ENCODE assay signal across 12 mouse cellular contexts in genomic region chr19:23150556-23151265, GRCm38 (mm10). TPM values are rescaled to one million over a fixed set of nuclear protein-coding genes. Genes with fewer than 3 reads are reported as not detected.
A peak's percentile ranks its signal among the peaks of the same experiment; 100 is the strongest.
DNase-seq lines count a peak whose midpoint lies in the region; ATAC-seq and TF ChIP-seq lines count a peak whose summit lies in the region.
"Had no signal": no experiment of that assay in that cellular context is flagged by ENCODE, and none has a peak within 500 bp of the region (broad histone marks: within the 10 kb centered on the region; RNA-seq: fewer than 3 reads in every experiment).

No protein-coding gene starts in this region.

- peaks cover 31% of the 10 kb centered on the region for H3K4me1 ChIP-seq in kidney, embryonic 15.5 days
- peaks cover 94% of the 10 kb centered on the region for H3K4me1 ChIP-seq in G1E (ENCODE audit: insufficient read depth, low read depth, low read length)
- H3K4me1 ChIP-seq in liver, embryonic 16.5 days (ENCODE audit: control insufficient read depth, low read depth, low read length) = peaks cover 32% of the 10 kb centered on the region

- TF ChIP-seq CTCF in G1E (IDR thresholded peaks at IDR 0.05; ENCODE audit: low read depth, low read length) = no peak

- no peaks in the 10 kb centered on the region for H3K36me3 ChIP-seq in kidney, embryonic 15.5 days
- H3K36me3 ChIP-seq in G1E (replicated peaks) = peaks cover 63% of the 10 kb centered on the region
- H3K36me3 ChIP-seq in liver, embryonic 16.5 days (ENCODE audit: control insufficient read depth, insufficient read depth) = no peaks in the 10 kb centered on the region
- H3K36me3 ChIP-seq: embryonic facial prominence, embryonic 13.5 days; forebrain, embryonic 10.5 days; limb, embryonic 13.5 days; midbrain, embryonic 12.5 days had no signal

- H3K27ac ChIP-seq in kidney, embryonic 15.5 days = no peak overlapping the region
- H3K27ac ChIP-seq in liver, embryonic 16.5 days (ENCODE audit: low read length) = peak overlapping the region; percentile 58; the same call in 1 of the 2 replicates
- H3K27ac ChIP-seq: embryonic facial prominence, embryonic 13.5 days; forebrain, embryonic 10.5 days; limb, embryonic 13.5 days; midbrain, embryonic 12.5 days had no signal

- no peaks in the 10 kb centered on the region for H3K27me3 ChIP-seq in kidney, embryonic 15.5 days
- no peaks in the 10 kb centered on the region for H3K27me3 ChIP-seq in G1E (ENCODE audit: insufficient read depth, low read length)
- H3K27me3 ChIP-seq in liver, embryonic 16.5 days (ENCODE audit: control insufficient read depth, insufficient read depth, low read depth, low read length) = no peaks in the 10 kb centered on the region
- H3K27me3 ChIP-seq: embryonic facial prominence, embryonic 13.5 days; midbrain, embryonic 12.5 days had no signal

- no peak for ATAC-seq in kidney, embryonic 15.5 days (replicated peaks; ENCODE audit: low FRiP score)
- no peak for ATAC-seq in G1E (ENCODE audit: extremely low read depth, insufficient number of reproducible peaks, low FRiP score, poor library complexity, severe bottlenecking)
- no peak for ATAC-seq in liver, embryonic 16.5 days (ENCODE audit: low read depth)
- no peak for ATAC-seq in monocyte, adult 5-6 weeks (replicated peaks; ENCODE audit: insufficient number of reproducible peaks, low FRiP score, low TSS enrichment, poor library complexity, severe bottlenecking)

- H3K9ac ChIP-seq in kidney, embryonic 15.5 days = no peak overlapping the region
- no peak overlapping the region for H3K9ac ChIP-seq in liver, embryonic 16.5 days (ENCODE audit: low read depth, low read length)
- H3K9ac ChIP-seq: embryonic facial prominence, embryonic 13.5 days; limb, embryonic 13.5 days; midbrain, embryonic 12.5 days had no signal

- DNase-seq in adrenal gland, adult 2 months = peak; percentile 49
- DNase-seq in adrenal gland, postnatal 36 days = no peak
- peak; percentile 9 for DNase-seq in kidney, adult 18-20 months
- DNase-seq in G1E (ENCODE audit: low spot score) = no peak
- no peak for DNase-seq in thymus, postnatal 25 days

- H3K4me3 ChIP-seq in kidney, embryonic 15.5 days (replicated peaks) = no peak overlapping the region
- H3K4me3 ChIP-seq in G1E (ENCODE audit: low read depth, low read length) = peak overlapping the region; percentile 38; the same call in 1 of the 2 replicates
- no peak overlapping the region for H3K4me3 ChIP-seq in liver, embryonic 16.5 days (ENCODE audit: low read depth, low read length)
- H3K4me3 ChIP-seq: embryonic facial prominence, embryonic 13.5 days; forebrain, embryonic 10.5 days; limb, embryonic 13.5 days; midbrain, embryonic 12.5 days had no signal

- H3K4me2 ChIP-seq in kidney, embryonic 15.5 days = no peak overlapping the region
- no peak overlapping the region for H3K4me2 ChIP-seq in liver, embryonic 16.5 days (ENCODE audit: low read depth, low read length)
- H3K4me2 ChIP-seq: embryonic facial prominence, embryonic 13.5 days; midbrain, embryonic 12.5 days had no signal

- 80% methylated on average over 14 of the region's 14 CpGs for WGBS in kidney, embryonic 15.5 days
- 78% methylated on average over 14 of the region's 14 CpGs for WGBS in liver, embryonic 16.5 days (ENCODE audit: insufficient replicate concordance)

- H3K9me3 ChIP-seq in kidney, embryonic 15.5 days (replicated peaks) = no peaks in the 10 kb centered on the region
- H3K9me3 ChIP-seq in G1E (replicated peaks) = no peaks in the 10 kb centered on the region
- no peaks in the 10 kb centered on the region for H3K9me3 ChIP-seq in liver, embryonic 16.5 days (replicated peaks; ENCODE audit: control insufficient read depth, low read length)
- H3K9me3 ChIP-seq: embryonic facial prominence, embryonic 13.5 days; forebrain, embryonic 10.5 days; limb, embryonic 13.5 days; midbrain, embryonic 12.5 days had no signal

RNA-seq across cellular contexts. Expression of gene Klf9, which starts 9.7 kb away (rescaled TPM):
- total RNA-seq in adrenal gland, adult 2 months (2021) = 10 to 100 TPM; 75.8 to 85.6 TPM
- 64.4 and 66.5 TPM in 2 replicates for polyA plus RNA-seq in adrenal gland, adult 2 months (2012; rRNA removed)
- total RNA-seq in adrenal gland, postnatal 36 days (2021) = 10 to 100 TPM; 79.4 to 87.7 TPM
- 5.3 and 6.0 TPM in 2 replicates for polyA plus RNA-seq in kidney, embryonic 15.5 days (2015; fragmentation: Nextera tagmentation; extraction: Ambion mirVana)
- 70.7 and 71.1 TPM in 2 replicates for total RNA-seq in G1E (2014; fragmentation: Nextera tagmentation)
- total RNA-seq in G1E (2017) = 28.7 and 32.4 TPM in 2 replicates
- 21.1 and 21.2 TPM in 2 replicates for polyA plus RNA-seq in G1E (2012)
- polyA plus RNA-seq in liver, embryonic 16.5 days (2015; fragmentation: Nextera tagmentation; extraction: Ambion mirVana) = 0.82 and 0.90 TPM in 2 replicates
- 24.5 to 29.0 TPM (median 24.6 TPM) in 3 replicates for total RNA-seq in monocyte, adult 5-6 weeks (2017)

Comparison
In these comparisons a context has a peak if more than half of its experiments do, and no peak if none do; other contexts are left out.
1. DNase-seq: peak in adrenal gland, adult 2 months (single experiment) and kidney, adult 18-20 months (single experiment); none in adrenal gland, postnatal 36 days (0 of 2), G1E (single experiment) and thymus, postnatal 25 days (single experiment).